Mouse (Mus musculus): Measurements from ENCODE around the gene Prrxl1.

DNA sequence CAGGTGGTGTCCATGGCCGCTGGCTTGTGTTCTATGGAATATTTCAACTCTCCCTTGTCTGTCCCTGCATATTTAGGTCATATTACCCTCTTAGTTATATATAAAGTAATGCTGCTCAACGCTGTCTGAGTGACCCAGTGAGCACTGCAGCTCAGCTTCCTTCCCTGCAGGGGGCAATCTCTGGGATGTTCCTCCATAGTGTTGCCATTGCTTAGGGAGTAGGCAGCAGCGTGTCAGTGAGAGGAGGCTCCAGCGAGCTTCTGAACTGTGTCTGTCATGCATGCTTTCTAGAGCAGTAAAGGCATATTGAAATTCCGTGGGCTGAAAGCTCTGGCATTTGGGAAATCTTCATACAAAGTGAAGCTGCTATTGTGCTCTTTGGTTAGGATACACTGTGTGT lies 47.4 kb upstream of the Prrxl1 start:
- TF ChIP-seq POLR2A (IDR thresholded peaks at IDR 0.05; ENCODE audit: low read depth, low read length): no peak
- TF ChIP-seq CTCF (IDR thresholded peaks at IDR 0.05; ENCODE audit: extremely low read depth, insufficient read length, insufficient replicate concordance, low read depth, low read length): no peak

Measured in small intestine, adult 2 months (tissue).